Mouse (Mus musculus) neural tube, embryonic 12.5 days (tissue): ENCODE measurements around the gene Cd24a. TPM values are rescaled to one million over a fixed set of nuclear protein-coding genes. Genes with fewer than 3 reads are reported as not detected.

ENCODE experiments used
- ATAC-seq: fragments of 200-750 bp; cut with Nextera tagmentation; 2 replicates; pipeline ENCODE4 v1.8.0; 2017; ENCODE audit warnings: low read depth, mild to moderate bottlenecking, moderate TSS enrichment, moderate library complexity; ENCODE audit not compliant: low FRiP score
- H3K27ac ChIP-seq: fragments of 300-500 bp; sonication (generic); 2 replicates; pipeline ENCODE4 v1.5.1; 2016
- H3K27me3 ChIP-seq: fragments of 300-500 bp; sonication (generic); replicated peaks from 2 replicates; pipeline ENCODE4 v1.6.1; 2016; ENCODE audit warnings: mild to moderate bottlenecking
- H3K36me3 ChIP-seq: fragments of 300-500 bp; sonication (generic); 2 replicates; pipeline ENCODE4 v1.6.1; 2016; ENCODE audit warnings: mild to moderate bottlenecking
- H3K4me1 ChIP-seq: fragments of 300-500 bp; sonication (generic); 2 replicates; pipeline ENCODE4 v1.6.1; 2016
- H3K4me2 ChIP-seq: fragments of 300-500 bp; sonication (generic); replicated peaks from 2 replicates; pipeline ENCODE4 v1.6.1; 2016; ENCODE audit warnings: mild to moderate bottlenecking
- H3K4me3 ChIP-seq: fragments of 300-500 bp; sonication (generic); 2 replicates; pipeline ENCODE4 v1.5.1; 2016
- H3K9ac ChIP-seq: fragments of 300-500 bp; sonication (generic); 2 replicates; pipeline ENCODE4 v1.6.1; 2016; ENCODE audit warnings: mild to moderate bottlenecking
- H3K9me3 ChIP-seq: fragments of 300-500 bp; sonication (generic); 2 replicates; pipeline ENCODE4 v1.6.1; 2016; ENCODE audit warnings: mild to moderate bottlenecking
- WGBS: fragments of 180-500 bp; shearing (Covaris S2); methylation state at CpG from one replicate; pipeline ENCODE4 v1.1.7; 2016; 5-methylcytosine and 5-hydroxymethylcytosine counted together
- polyA plus RNA-seq: library from polyadenylated mRNA; unstranded; fragments of >200 nt; fragmentation: Nextera tagmentation; extraction: Ambion mirVana; gene quantifications from 2 replicates; pipeline ENCODE4 v1.2.1, GENCODE M21; 2016

The Cd24a gene
- polyA plus RNA-seq = 782 and 795 TPM in 2 replicates

DNA sequence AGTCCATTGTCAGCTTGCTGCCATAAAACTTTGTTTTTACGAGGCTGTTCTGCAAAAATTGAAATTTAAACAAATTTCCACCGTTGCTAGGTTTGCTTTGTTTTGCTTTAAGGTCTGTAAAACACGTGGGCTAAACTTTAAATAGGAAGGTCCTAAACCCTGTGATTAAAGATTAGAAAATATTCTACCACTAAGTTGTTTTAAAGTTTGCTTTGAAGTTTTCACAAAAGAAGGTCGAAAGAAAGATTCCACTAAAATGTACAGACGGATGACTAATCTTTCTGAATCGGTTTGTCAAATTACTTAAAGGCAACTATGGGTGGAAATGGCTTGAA, at the start of gene Cd24a:
TSS of gene Cd24a (plus strand) at position 288 of the 335 bp plus-strand sequence.
- WGBS = under 1% methylated on average over 6 of the region's 6 CpGs
- peaks cover 11% of the 10 kb centered on the region for H3K36me3 ChIP-seq
- H3K4me1 ChIP-seq = peaks cover 24% of the 10 kb centered on the region

DNA sequence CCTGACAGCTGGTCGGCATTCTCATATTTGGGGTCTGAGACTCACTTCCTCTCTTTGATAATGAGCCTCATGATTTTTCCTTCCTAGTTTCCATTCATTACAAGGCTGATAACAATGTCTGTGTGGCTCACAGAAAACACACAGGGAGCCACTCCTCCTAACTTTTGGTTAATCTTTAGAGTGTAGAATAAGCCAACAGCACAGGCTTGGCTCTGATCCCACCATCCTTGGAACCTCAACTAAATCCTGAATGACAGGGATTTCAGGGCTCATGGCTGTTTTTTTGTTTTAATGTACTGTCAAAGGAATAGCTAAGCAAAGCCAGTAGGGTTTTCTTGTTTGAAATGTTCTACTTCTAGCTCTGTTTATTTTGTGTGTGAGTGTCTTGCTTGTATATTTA, 43.7 kb upstream of the Cd24a start:
- 92% methylated on average over 1 of the region's 1 CpGs for WGBS
- ATAC-seq = no peak
- 0 out of 2 replicates have a peak, but pooled peaks cover 2% of the 10 kb centered on the region for H3K4me1 ChIP-seq
- H3K36me3 ChIP-seq = peaks cover 45% of the 10 kb centered on the region
- H3K9ac ChIP-seq = no peak overlapping the region
- H3K9me3 ChIP-seq = no peaks in the 10 kb centered on the region
- H3K27ac ChIP-seq = no peak overlapping the region
- H3K4me2 ChIP-seq = no peak overlapping the region
- no peaks in the 10 kb centered on the region for H3K27me3 ChIP-seq
- no peak overlapping the region for H3K4me3 ChIP-seq

More for the DNA sequence above, at the start of gene Cd24a:
- Histone ChIP-seq H3K4me3 (peak within 1 kb of the TSS; percentile 74), H3K27me3 (no peaks in the 10 kb centered on the region), H3K27ac (peak within 1 kb of the TSS; percentile 98), H3K9ac (peak within 1 kb of the TSS; percentile 94), H3K9me3 (no peaks in the 10 kb centered on the region), H3K4me2 (peak within 1 kb of the TSS; percentile 73)
- ATAC-seq = no peak

DNA sequence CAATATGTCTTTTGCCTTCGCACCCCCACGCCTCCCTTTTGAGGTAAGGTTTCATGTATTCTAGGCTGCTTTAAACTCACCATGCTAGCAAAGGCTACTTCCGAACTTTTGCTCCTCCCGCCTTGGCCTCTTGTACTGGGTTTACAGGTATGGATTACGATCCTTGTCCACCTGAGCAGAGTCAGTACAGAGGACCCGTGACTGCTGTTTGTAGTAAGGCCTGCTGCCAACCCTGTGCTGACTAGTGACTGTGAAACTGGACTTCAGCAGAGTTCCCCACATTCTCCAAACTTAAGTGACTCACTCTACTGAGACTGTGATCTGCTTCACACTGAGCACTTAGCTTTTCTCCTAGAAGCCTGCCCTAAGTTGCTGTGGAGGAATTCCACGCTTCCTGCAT, 40.4 kb upstream of the Cd24a start:
- no peak overlapping the region for H3K9ac ChIP-seq
- peaks cover 14% of the 10 kb centered on the region for H3K36me3 ChIP-seq
- ATAC-seq = no peak
- H3K27me3 ChIP-seq = no peaks in the 10 kb centered on the region
- no peak overlapping the region for H3K4me2 ChIP-seq
- no peak overlapping the region for H3K27ac ChIP-seq
- WGBS = 93% methylated on average over 7 of the region's 7 CpGs
- no peak overlapping the region for H3K4me3 ChIP-seq
- H3K9me3 ChIP-seq = no peaks in the 10 kb centered on the region
- H3K4me1 ChIP-seq = peaks cover 11% of the 10 kb centered on the region

DNA sequence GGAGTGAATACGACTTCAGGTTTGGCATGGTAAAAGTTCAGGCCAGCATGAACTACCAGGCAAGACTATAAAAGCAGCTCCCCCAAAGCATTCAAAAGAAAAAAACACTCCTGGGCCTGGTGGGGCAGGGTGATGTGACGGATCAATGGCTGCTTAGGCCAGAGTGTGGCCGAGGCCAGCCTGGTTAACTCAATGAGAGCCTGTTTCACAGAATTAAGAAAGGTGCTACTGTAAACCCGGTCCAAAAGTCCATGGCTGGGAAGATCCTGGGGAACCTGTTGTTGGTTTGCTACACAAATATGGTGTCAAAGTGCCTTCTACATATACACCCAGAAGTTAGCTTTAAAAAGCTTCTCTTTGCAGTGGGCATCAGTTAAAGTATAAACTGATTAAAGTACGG, 39.3 kb upstream of the Cd24a start:
- H3K27me3 ChIP-seq = no peaks in the 10 kb centered on the region
- peaks cover 8% of the 10 kb centered on the region for H3K36me3 ChIP-seq
- H3K4me1 ChIP-seq = peaks cover 11% of the 10 kb centered on the region
- 94% methylated on average over 5 of the region's 5 CpGs for WGBS
- no peak overlapping the region for H3K9ac ChIP-seq
- ATAC-seq = no peak
- no peaks in the 10 kb centered on the region for H3K9me3 ChIP-seq
- H3K4me3 ChIP-seq = no peak overlapping the region
- H3K4me2 ChIP-seq = no peak overlapping the region
- no peak overlapping the region for H3K27ac ChIP-seq

DNA sequence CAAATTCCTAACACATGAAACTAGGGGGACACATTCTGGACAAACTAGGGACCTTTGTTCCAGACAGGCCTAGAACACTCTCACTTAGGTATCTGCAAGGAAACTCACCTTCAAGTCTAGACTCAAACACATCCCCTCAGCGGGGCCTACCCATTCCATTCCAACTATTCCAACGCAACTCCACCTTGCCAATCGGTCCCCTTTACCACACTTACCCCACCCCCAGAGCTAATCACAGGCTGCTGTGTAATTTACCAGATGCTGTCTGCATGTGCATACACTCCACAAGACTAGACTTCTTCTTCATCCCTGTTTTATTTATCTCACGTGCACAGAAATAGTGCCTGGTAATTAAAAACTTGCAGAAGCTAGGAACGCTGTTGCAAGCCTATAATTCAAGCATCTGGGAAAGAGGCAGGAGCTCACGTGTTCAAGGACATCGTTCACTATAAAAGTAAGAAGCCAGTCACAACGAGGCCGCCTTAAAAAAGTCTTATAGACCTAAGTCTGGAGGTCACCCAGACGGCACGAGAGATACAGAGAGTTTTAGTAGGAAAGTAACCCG, 38.3 kb upstream of the Cd24a start:
- Histone ChIP-seq H3K9me3 (no peaks in the 10 kb centered on the region), H3K4me3 (peak overlapping the region; percentile 87), H3K36me3 (peaks cover 8% of the 10 kb centered on the region), H3K27me3 (no peaks in the 10 kb centered on the region), H3K27ac (no peak overlapping the region), H3K4me2 (peak overlapping the region; percentile 74), H3K4me1 (peaks cover 11% of the 10 kb centered on the region), H3K9ac (peak overlapping the region; percentile 90)
- WGBS = 21% methylated on average over 12 of the region's 12 CpGs
- ATAC-seq = no peak

DNA sequence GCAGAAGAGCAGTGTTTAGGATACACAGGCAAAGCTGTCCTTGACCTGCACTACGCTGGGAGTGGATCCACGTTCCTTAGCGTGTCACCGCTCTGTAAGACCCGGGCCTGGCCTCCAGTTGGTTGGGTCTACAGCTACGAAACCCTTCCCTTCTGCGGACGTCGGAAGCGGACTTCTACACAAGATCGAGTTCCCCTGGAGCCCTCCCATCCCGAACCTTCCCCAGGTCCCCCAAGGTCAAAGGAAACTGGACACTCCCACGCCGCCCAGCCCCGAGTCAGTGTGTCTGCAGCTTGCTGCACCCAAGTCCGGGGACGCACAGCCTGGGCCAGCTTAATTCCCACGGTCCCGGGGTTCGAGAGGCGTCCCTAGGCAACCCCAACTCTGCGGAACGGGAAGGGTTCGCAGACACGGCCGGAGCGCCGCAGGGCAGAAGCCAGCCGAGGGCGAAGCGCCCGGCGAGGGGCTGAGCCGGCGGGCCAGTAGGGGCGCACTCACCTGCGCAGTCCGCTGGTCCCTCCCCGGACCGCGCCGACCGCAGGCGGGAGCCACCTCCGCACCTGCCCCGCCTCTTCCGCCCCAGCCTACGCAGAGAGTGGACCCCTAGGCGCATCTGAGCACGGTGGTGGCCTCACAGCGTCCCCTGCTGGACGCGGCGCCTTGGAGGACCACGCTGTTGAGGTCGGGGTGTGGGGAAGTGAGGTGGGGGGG, 37.5 kb upstream of the Cd24a start, which contains the start of gene 1700021F05Rik:
TSS of gene 1700021F05Rik (minus strand) at position 553 of the 711 bp plus-strand sequence.
- Histone ChIP-seq H3K4me1 (peaks cover 11% of the 10 kb centered on the region), H3K27me3 (no peaks in the 10 kb centered on the region), H3K9ac (peak within 1 kb of the TSS; percentile 90), H3K9me3 (no peaks in the 10 kb centered on the region), H3K4me2 (peak within 1 kb of the TSS; percentile 74), H3K4me3 (peak within 1 kb of the TSS; percentile 87), H3K27ac (peak within 1 kb of the TSS; percentile 46; the same call in 1 of the 2 replicates), H3K36me3 (peaks cover 8% of the 10 kb centered on the region)
- peak; percentile 99 for ATAC-seq
- 1% methylated on average over 52 of the region's 56 CpGs for WGBS

DNA sequence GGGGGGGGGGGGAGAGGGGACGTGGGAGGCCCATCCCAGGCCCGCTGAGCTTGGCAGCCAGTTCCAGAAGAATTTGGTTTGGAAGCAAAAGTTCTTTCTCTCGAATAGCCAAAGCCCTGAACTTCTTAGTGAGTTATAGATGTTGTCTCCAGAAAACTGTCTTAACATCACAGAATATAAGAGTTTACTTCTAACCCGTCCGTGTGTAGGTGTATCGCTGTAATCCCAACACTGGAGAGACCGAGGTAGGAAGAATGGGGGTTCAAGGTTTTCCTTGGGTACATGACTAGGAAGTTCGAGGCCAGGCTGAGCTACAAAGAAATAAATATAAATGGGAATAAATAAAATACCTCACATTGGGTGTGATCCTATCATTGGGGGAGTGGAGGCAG, 36.9 kb upstream of the Cd24a start:
- peak overlapping the region; percentile 74 for H3K4me2 ChIP-seq
- no peaks in the 10 kb centered on the region for H3K27me3 ChIP-seq
- ATAC-seq = peak; percentile 41
- peaks cover 11% of the 10 kb centered on the region for H3K4me1 ChIP-seq
- 52% methylated on average over 8 of the region's 8 CpGs for WGBS
- peak overlapping the region; percentile 90; the same call in 1 of the 2 replicates for H3K9ac ChIP-seq
- H3K4me3 ChIP-seq = peak overlapping the region; percentile 87
- no peaks in the 10 kb centered on the region for H3K9me3 ChIP-seq
- H3K36me3 ChIP-seq = peaks cover 3% of the 10 kb centered on the region
- no peak overlapping the region for H3K27ac ChIP-seq

DNA sequence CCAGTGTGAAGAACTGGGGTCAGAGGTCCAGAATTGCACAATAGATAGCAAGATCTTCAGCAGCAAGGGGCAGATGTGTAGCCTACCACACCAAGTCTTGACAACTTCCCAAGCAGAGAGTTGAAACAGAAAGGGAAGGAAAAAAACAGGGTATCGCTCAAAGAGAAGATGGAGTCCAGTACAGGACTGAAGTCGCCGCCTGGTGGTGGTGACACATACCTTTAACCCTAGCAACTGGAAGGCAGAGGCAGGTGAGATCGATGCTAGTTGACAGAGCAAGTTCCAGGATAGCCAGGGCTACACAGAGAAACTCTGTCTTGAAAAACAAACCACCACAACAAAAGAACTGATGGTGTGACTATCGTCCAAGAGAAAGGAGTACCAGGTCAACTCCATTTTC, 28.7 kb upstream of the Cd24a start:
- ATAC-seq = no peak
- Histone ChIP-seq H3K4me2 (no peak overlapping the region), H3K27me3 (no peaks in the 10 kb centered on the region), H3K9ac (no peak overlapping the region), H3K9me3 (0 out of 2 replicates have a peak, but pooled peaks cover 5% of the 10 kb centered on the region), H3K4me1 (no peaks in the 10 kb centered on the region), H3K36me3 (no peaks in the 10 kb centered on the region), H3K4me3 (no peak overlapping the region), H3K27ac (no peak overlapping the region)
- WGBS = 67% methylated on average over 5 of the region's 5 CpGs

DNA sequence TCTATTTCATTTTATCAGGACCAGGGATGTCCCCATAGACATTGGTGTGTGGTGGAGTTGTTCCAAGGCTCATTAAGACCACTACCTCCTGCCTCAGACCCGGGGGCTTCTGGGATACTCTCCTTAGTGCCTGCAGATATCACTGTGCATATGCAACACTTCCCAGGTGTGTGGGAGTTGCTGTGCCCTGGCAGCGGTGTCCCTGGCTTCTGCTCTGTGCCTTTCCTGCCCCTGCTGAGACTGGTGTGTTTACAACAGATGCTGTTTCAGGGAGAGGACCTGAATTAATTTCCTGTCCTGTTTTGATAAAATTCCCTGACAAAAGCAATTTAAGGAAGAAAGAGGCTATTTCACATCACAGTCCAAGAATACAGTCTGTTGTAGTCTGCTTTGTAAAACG, 27.2 kb upstream of the Cd24a start:
- H3K9ac ChIP-seq = no peak overlapping the region
- no peak overlapping the region for H3K4me3 ChIP-seq
- no peaks in the 10 kb centered on the region for H3K4me1 ChIP-seq
- WGBS = 34% methylated on average over 3 of the region's 3 CpGs
- H3K9me3 ChIP-seq = 0 out of 2 replicates have a peak, but pooled peaks cover 5% of the 10 kb centered on the region
- no peaks in the 10 kb centered on the region for H3K36me3 ChIP-seq
- H3K4me2 ChIP-seq = no peak overlapping the region
- H3K27me3 ChIP-seq = no peaks in the 10 kb centered on the region
- no peak for ATAC-seq
- H3K27ac ChIP-seq = no peak overlapping the region

DNA sequence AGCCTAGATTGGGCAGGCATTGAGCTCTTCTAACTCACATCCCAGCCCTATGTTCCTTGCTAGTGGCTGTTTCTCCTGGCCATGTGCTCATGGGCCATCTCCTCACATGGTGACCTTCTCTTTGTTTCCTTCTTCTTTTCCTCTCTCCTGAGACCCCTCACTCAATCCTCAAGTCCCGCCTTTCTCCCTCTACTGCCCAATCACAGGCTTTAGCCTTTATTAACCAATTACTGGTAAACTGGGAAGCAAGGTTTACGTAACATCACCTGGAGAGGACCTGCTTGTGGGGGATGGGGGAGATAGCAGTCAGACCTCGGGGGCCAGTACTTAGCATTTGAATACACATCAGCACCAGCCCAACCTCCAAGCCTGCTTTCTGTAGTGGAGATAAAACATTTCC, 26.7 kb upstream of the Cd24a start:
- H3K36me3 ChIP-seq = no peaks in the 10 kb centered on the region
- H3K9me3 ChIP-seq = 0 out of 2 replicates have a peak, but pooled peaks cover 5% of the 10 kb centered on the region
- no peaks in the 10 kb centered on the region for H3K4me1 ChIP-seq
- no peak overlapping the region for H3K27ac ChIP-seq
- no peak for ATAC-seq
- H3K27me3 ChIP-seq = no peaks in the 10 kb centered on the region
- no peak overlapping the region for H3K9ac ChIP-seq
- WGBS = 31% methylated on average over 3 of the region's 3 CpGs
- no peak overlapping the region for H3K4me2 ChIP-seq
- H3K4me3 ChIP-seq = no peak overlapping the region

DNA sequence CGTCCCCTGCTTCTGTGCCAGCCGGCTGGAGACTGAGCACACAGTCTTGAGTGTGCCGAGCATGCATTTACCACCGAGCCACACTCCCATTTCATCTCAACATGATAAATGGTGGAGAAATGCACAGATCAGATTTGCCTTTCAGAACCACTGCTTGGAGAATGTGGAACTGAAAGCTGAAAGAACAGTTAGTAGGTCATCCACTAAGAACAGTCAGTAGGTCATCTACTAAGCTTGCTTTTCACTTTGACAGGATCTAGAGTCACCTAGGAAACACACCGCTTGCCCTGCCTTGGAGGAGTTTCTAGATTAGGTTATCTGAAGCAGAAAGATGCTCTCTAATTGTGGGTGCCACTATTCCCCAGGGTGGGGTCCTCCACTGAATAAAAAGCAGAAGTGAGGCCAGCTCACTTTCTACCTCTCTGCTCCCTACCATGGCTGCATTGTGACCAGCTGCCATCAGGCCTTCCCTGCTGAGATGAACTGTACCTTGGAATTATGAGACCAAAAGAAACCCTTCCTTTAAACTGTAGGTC, 20.4 kb upstream of the Cd24a start:
- H3K9me3 ChIP-seq = 0 out of 2 replicates have a peak, but pooled peaks cover 5% of the 10 kb centered on the region
- no peaks in the 10 kb centered on the region for H3K36me3 ChIP-seq
- H3K4me1 ChIP-seq = no peaks in the 10 kb centered on the region
- ATAC-seq = no peak
- H3K27me3 ChIP-seq = no peaks in the 10 kb centered on the region
- no peak overlapping the region for H3K4me2 ChIP-seq
- 93% methylated on average over 5 of the region's 5 CpGs for WGBS
- H3K9ac ChIP-seq = no peak overlapping the region
- no peak overlapping the region for H3K27ac ChIP-seq
- no peak overlapping the region for H3K4me3 ChIP-seq

DNA sequence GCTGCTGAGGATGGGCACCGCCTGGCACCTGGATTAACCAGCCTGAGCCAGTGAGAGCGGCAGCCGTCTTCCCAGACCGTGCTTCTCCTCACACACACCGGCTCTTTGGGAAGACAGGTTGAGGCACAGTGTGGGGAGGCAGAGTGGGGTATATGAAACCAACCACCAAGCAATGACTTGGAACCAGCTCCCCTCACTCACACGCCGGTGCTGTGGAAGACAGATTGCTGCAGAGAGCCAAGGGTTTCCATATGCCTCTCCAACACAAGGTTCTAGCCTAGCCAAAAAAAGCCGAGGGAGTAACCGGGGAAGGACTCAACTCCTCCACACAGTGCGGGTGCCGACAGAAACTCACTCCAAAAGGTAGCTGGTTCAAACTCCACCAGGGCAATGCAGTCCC, 18.8 kb upstream of the Cd24a start:
- H3K9ac ChIP-seq = no peak overlapping the region
- no peak overlapping the region for H3K4me2 ChIP-seq
- ATAC-seq = no peak
- H3K4me3 ChIP-seq = no peak overlapping the region
- no peak overlapping the region for H3K27ac ChIP-seq
- no peaks in the 10 kb centered on the region for H3K36me3 ChIP-seq
- WGBS = 82% methylated on average over 11 of the region's 11 CpGs
- H3K9me3 ChIP-seq = no peaks in the 10 kb centered on the region
- H3K27me3 ChIP-seq = no peaks in the 10 kb centered on the region
- H3K4me1 ChIP-seq = no peaks in the 10 kb centered on the region
